Mouse (Mus musculus) G1E (cell line): ENCODE data around the gene Kiss1. TPM values are rescaled to one million over a fixed set of nuclear protein-coding genes. Genes with fewer than 3 reads are reported as not detected.

ENCODE experiments used
- ATAC-seq: 2 replicates; pipeline ENCODE4 v1.8.0; 2016; ENCODE audit warnings: mild to moderate bottlenecking; ENCODE audit not compliant: insufficient number of reproducible peaks, poor library complexity, low FRiP score, severe bottlenecking; ENCODE audit errors: extremely low read depth
- DNase-seq: peaks from one replicate; pipeline ENCODE4 v3.0.0; 2012; ENCODE audit warnings: low spot score
- H3K27me3 ChIP-seq: 2 replicates; pipeline ENCODE4 v1.6.1; 2012; ENCODE audit warnings: mild to moderate bottlenecking, low read length, inconsistent platforms; ENCODE audit not compliant: insufficient read depth
- H3K36me3 ChIP-seq: replicated peaks from 2 replicates; pipeline ENCODE3; 2012; ENCODE audit warnings: mild to moderate bottlenecking, inconsistent platforms
- H3K4me1 ChIP-seq: 2 replicates; pipeline ENCODE4 v1.6.1; 2012; ENCODE audit warnings: low read depth, low read length, inconsistent platforms, mixed read lengths; ENCODE audit not compliant: insufficient read depth
- H3K4me3 ChIP-seq: 2 replicates; pipeline ENCODE4 v1.5.1; 2012; ENCODE audit warnings: low read depth, mild to moderate bottlenecking, inconsistent platforms, low read length, moderate library complexity, mixed read lengths
- H3K9me3 ChIP-seq: replicated peaks from 2 replicates; pipeline ENCODE4 v1.6.1; 2012; ENCODE audit warnings: inconsistent platforms
- CTCF ChIP-seq: IDR thresholded peaks from 2 replicates; pipeline ENCODE4 v1.5.1; 2012; ENCODE audit warnings: low read depth, low read length, inconsistent platforms, mixed read lengths
- GATA1 ChIP-seq: IDR thresholded peaks from 2 replicates; pipeline ENCODE4 v1.6.1; 2012; ENCODE audit warnings: borderline replicate concordance, low read length, inconsistent platforms, mixed read lengths
- GATA2 ChIP-seq: IDR thresholded peaks from 2 replicates; pipeline ENCODE4 v1.6.1; 2012; ENCODE audit warnings: low read depth, low read length, inconsistent platforms, borderline replicate concordance
- POLR2AphosphoS5 ChIP-seq: IDR thresholded peaks from 2 replicates; pipeline ENCODE4 v1.6.1; 2012; ENCODE audit warnings: low read depth, low read length, inconsistent platforms; ENCODE audit not compliant: insufficient replicate concordance
- TAL1 ChIP-seq: conservative IDR thresholded peaks from 2 replicates; pipeline ENCODE4 v1.6.1; 2012; ENCODE audit warnings: low read depth, low read length, inconsistent platforms, mixed read lengths
- polyA plus RNA-seq: library from polyadenylated mRNA; stranded (reverse); fragments of >175 nt; gene quantifications from 2 replicates; pipeline ENCODE4 v1.2.3, GENCODE M21; 2012
- total RNA-seq, 2 experiments: library from RNA; stranded (forward) in 1 of 2; stranded (reverse) in 1 of 2; fragments of 200-1000 nt in 1 of 2; fragments of >200 nt in 1 of 2; fragmentation: Nextera tagmentation in 1 of 2; gene quantifications; 2 replicates each; pipeline ENCODE4 v1.2.3; 2014 to 2017

Gene Kiss1
- total RNA-seq (2014; fragmentation: Nextera tagmentation) (not detected in 2 replicates), total RNA-seq (2017) (not detected in 2 replicates), polyA plus RNA-seq (not detected in 2 replicates)

GRCm38 (mm10) chr1:133321267-133321925 lies at the start of gene Kiss1:
Gene Kiss1, plus strand, starts transcription at chr1:133321875.
- TF ChIP-seq TAL1 (no peak), CTCF (no peak), GATA1 (no peak), GATA2 (no peak)
- Histone ChIP-seq H3K4me3 (no peak within 1 kb of the TSS), H3K9me3 (peaks cover 4% of the 10 kb centered on the region; the same call in 1 of the 2 replicates), H3K36me3 (no peaks in the 10 kb centered on the region), H3K27me3 (no peaks in the 10 kb centered on the region), H3K4me1 (no peaks in the 10 kb centered on the region)
- DNase-seq (no peak), ATAC-seq (no peak)

- no peak for DNase-seq
- H3K27me3 ChIP-seq = peaks cover 18% of the 10 kb centered on the region; the same call in 1 of the 2 replicates
These were observed 47.5 kb upstream of the Kiss1 start for GRCm38 (mm10) chr1:133274163-133274562.

GRCm38 (mm10) chr1:133276983-133277382 lies 44.7 kb upstream of the Kiss1 start:
- H3K36me3 ChIP-seq = no peaks in the 10 kb centered on the region
- TF ChIP-seq CTCF (no peak), POLR2AphosphoS5 (no peak), GATA2 (no peak), TAL1 (no peak), GATA1 (no peak)

More at GRCm38 (mm10) chr1:133274163-133274562, 47.5 kb upstream of the Kiss1 start:
- TF ChIP-seq POLR2AphosphoS5 = no peak
- TF ChIP-seq GATA2 = no peak
- TF ChIP-seq TAL1 = no peak
- TF ChIP-seq GATA1 = no peak
- no peak for TF ChIP-seq CTCF
- ATAC-seq = no peak
- H3K9me3 ChIP-seq = no peaks in the 10 kb centered on the region
- H3K4me3 ChIP-seq = no peak overlapping the region
- H3K36me3 ChIP-seq = no peaks in the 10 kb centered on the region
- no peaks in the 10 kb centered on the region for H3K4me1 ChIP-seq

GRCm38 (mm10) chr1:133278539-133278938 lies 43.1 kb upstream of the Kiss1 start:
- no peak for TF ChIP-seq POLR2AphosphoS5
- no peak for TF ChIP-seq TAL1
- H3K4me1 ChIP-seq = no peaks in the 10 kb centered on the region
- no peaks in the 10 kb centered on the region for H3K36me3 ChIP-seq
- ATAC-seq = no peak
- no peak overlapping the region for H3K4me3 ChIP-seq
- no peaks in the 10 kb centered on the region for H3K9me3 ChIP-seq
- DNase-seq = no peak
- H3K27me3 ChIP-seq = peaks cover 10% of the 10 kb centered on the region; the same call in 1 of the 2 replicates

More at GRCm38 (mm10) chr1:133276983-133277382, 44.7 kb upstream of the Kiss1 start:
- DNase-seq (no peak), ATAC-seq (no peak)
- Histone ChIP-seq H3K27me3 (peaks cover 14% of the 10 kb centered on the region; the same call in 1 of the 2 replicates), H3K4me1 (no peaks in the 10 kb centered on the region), H3K4me3 (no peak overlapping the region), H3K9me3 (no peaks in the 10 kb centered on the region)

- no peak for DNase-seq
- no peaks in the 10 kb centered on the region for H3K36me3 ChIP-seq
- peaks cover 12% of the 10 kb centered on the region; the same call in 1 of the 2 replicates for H3K27me3 ChIP-seq
- no peaks in the 10 kb centered on the region for H3K4me1 ChIP-seq
- no peak overlapping the region for H3K4me3 ChIP-seq
- ATAC-seq = no peak
- H3K9me3 ChIP-seq = no peaks in the 10 kb centered on the region
- TF ChIP-seq CTCF (no peak), POLR2AphosphoS5 (no peak), TAL1 (no peak)
These were observed 42.6 kb upstream of the Kiss1 start for GRCm38 (mm10) chr1:133278946-133279631.

- Histone ChIP-seq H3K4me3 (no peak overlapping the region), H3K36me3 (no peaks in the 10 kb centered on the region), H3K4me1 (no peaks in the 10 kb centered on the region), H3K27me3 (peaks cover 9% of the 10 kb centered on the region; the same call in 1 of the 2 replicates), H3K9me3 (no peaks in the 10 kb centered on the region)
- TF ChIP-seq GATA2 (no peak), GATA1 (no peak), TAL1 (no peak), POLR2AphosphoS5 (no peak), CTCF (no peak)
- DNase-seq (no peak), ATAC-seq (no peak)
These were observed 42.0 kb upstream of the Kiss1 start for GRCm38 (mm10) chr1:133279632-133280093.

- H3K27me3 ChIP-seq = peaks cover 9% of the 10 kb centered on the region; the same call in 1 of the 2 replicates
- H3K36me3 ChIP-seq = no peaks in the 10 kb centered on the region
- no peak overlapping the region for H3K4me3 ChIP-seq
- no peaks in the 10 kb centered on the region for H3K9me3 ChIP-seq
- H3K4me1 ChIP-seq = no peaks in the 10 kb centered on the region
- no peak for ATAC-seq
- TF ChIP-seq TAL1 (no peak), GATA1 (no peak), POLR2AphosphoS5 (no peak), GATA2 (no peak), CTCF (no peak)
- no peak for DNase-seq
These were observed 41.1 kb upstream of the Kiss1 start for GRCm38 (mm10) chr1:133280537-133280936.
